Mouse (Mus musculus) C2C12 (cell line): ENCODE data around the gene Bmp8b.

ENCODE experiments used
- CTCF ChIP-seq: IDR thresholded peaks from one replicate; pipeline ENCODE4 v1.5.1; 2011; ENCODE audit not compliant: control insufficient read depth, insufficient read depth, insufficient read length
- MAX ChIP-seq: IDR thresholded peaks from one replicate; pipeline ENCODE4 v1.6.1; 2011; ENCODE audit warnings: mild to moderate bottlenecking, control low read depth

- no peak for TF ChIP-seq CTCF
- TF ChIP-seq MAX, result no peak
Observed at GRCm38 (mm10) chr4:123155427-123155826, 50.5 kb downstream of the Bmp8b start.
